Mouse (Mus musculus) bone marrow macrophage, adult 2 months (primary cell): ENCODE data around the gene Pls1. TPM values are rescaled to one million over a fixed set of nuclear protein-coding genes. Genes with fewer than 3 reads are reported as not detected.

Experiments
- H3K27ac ChIP-seq: 2 replicates; pipeline ENCODE4 v1.5.1; 2012; ENCODE audit warnings: low read depth, low read length; ENCODE audit not compliant: insufficient read depth
- H3K4me1 ChIP-seq: 2 replicates; pipeline ENCODE4 v1.6.1; 2012; ENCODE audit warnings: low read length; ENCODE audit not compliant: control insufficient read depth, insufficient read depth
- H3K4me3 ChIP-seq: 2 replicates; pipeline ENCODE4 v1.5.1; 2012; ENCODE audit warnings: mild to moderate bottlenecking, low read length, moderate library complexity; ENCODE audit not compliant: insufficient read depth
- CTCF ChIP-seq: IDR thresholded peaks from 2 replicates; pipeline ENCODE4 v1.5.1; 2012; ENCODE audit warnings: low read depth, mild to moderate bottlenecking, low read length, moderate library complexity
- POLR2A ChIP-seq: IDR thresholded peaks from 2 replicates; pipeline ENCODE4 v1.6.1; 2012; ENCODE audit warnings: mild to moderate bottlenecking, low read depth, low read length, borderline replicate concordance
- polyA plus RNA-seq: library from polyadenylated mRNA; stranded (reverse); fragments of >200 nt; gene quantifications from 2 replicates; pipeline ENCODE4 v1.2.4, GENCODE M21; 2012; ENCODE audit not compliant: missing spikeins, insufficient read depth, insufficient read length

Pls1 gene
- polyA plus RNA-seq, 1 experiment: not detected

DNA sequence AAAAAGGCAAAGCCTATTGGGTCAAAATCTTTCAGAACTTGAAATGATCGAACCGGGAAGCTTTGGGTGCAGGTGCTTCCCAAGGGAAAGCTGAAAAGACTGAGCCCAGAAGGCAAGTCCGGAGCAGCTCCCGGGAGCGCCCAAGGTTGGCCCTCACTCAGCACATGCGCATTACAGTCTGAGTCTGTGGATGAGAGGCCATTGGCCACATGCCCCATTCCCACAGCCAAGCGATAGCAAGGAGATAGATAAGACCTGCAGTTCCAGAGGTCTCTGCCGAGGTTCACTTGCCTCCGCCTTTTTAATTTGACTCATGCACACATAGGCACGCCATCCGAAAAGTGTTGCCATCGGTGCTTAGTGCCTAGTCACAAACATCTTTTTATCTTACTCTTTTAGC, 39.7 kb downstream of the Pls1 start:
- no peaks in the 10 kb centered on the region for H3K4me1 ChIP-seq
- H3K27ac ChIP-seq: no peak overlapping the region
- no peak for TF ChIP-seq CTCF
- no peak for TF ChIP-seq POLR2A
- H3K4me3 ChIP-seq: no peak overlapping the region

DNA sequence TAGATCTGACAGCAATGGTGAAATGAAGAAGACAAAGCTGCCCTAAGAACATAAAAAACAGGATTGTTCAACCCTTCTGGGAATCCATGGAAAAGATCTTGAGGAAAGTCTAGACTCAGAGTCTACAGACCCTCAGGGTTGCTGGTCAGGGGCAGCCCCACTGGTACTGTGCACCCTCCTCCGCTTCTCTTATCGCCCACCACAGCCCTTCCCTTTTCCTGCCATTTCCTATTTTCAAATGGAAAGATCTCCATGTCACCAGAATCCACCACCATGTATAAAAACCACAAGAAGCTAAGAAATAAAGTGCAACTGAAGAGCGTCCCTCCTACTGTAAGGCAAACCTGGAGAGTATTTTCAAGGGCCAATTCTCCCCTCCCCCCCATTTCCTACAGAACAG, 41.3 kb downstream of the Pls1 start:
- TF ChIP-seq POLR2A: no peak
- no peak for TF ChIP-seq CTCF
- H3K4me3 ChIP-seq: no peak overlapping the region
- no peak overlapping the region for H3K27ac ChIP-seq
- H3K4me1 ChIP-seq: no peaks in the 10 kb centered on the region

DNA sequence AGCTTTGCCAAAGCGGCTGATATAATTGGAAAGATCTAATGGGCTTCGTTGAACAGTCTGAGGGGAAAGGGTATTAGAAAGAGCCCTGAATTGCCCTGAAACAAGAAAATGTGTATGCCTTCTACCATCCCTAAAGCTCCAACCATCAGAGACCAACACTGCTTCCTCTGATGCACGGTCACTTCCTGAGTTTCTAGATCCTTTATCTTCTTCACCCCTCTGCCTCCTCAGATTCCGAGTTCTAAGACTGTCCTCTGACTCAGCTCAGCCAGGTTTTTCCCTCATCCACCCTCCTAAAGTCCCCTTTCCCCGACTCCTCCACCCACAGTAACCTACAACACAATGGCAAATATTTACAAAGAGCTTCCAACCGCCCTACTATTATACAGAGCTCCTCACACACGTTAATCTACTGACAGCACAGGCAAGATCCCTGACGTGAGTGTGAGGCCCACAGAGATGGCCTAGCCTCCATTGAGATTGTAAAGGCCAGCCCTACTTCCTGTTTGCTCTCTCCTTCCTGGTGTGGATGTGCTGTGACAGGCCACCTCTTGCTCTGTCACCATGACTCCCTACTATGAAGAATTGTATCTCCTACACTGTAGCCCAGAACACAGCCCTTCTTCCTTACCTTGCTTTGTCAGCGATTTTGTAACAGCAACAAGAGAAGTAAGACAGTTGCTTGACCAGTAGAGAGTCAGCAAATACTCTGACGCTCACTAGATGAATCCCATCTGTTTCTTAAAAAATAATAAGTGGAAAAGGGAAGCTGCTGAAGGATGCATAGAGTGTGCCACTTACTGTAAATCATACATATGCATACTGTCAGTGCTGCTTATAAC, 43.3 kb downstream of the Pls1 start:
- no peaks in the 10 kb centered on the region for H3K4me1 ChIP-seq
- no peak overlapping the region for H3K27ac ChIP-seq

DNA sequence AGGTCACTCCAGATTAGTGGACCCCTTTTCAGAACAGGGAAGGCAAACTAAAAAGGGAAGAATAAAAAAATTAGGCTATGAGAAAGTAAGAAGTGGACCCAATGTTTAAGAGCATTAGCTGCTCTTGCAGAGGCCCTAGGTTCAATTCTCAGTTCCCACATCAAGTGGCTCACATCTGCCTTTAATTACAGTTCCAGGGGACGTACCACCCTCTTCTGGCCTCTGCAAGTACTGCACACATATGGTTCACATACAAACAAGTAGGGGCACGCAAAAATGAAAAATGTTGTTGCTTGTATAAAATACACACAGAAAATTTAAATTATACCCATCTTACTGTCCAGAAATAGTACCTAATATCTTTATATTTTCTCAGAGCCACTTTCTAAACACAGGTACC, 48.8 kb downstream of the Pls1 start:
- TF ChIP-seq POLR2A: no peak
- H3K4me1 ChIP-seq: no peaks in the 10 kb centered on the region
- H3K27ac ChIP-seq: no peak overlapping the region
- H3K4me3 ChIP-seq: no peak overlapping the region

More for the DNA sequence above, 43.3 kb downstream of the Pls1 start:
- no peak overlapping the region for H3K4me3 ChIP-seq
- TF ChIP-seq CTCF: no peak
- no peak for TF ChIP-seq POLR2A

DNA sequence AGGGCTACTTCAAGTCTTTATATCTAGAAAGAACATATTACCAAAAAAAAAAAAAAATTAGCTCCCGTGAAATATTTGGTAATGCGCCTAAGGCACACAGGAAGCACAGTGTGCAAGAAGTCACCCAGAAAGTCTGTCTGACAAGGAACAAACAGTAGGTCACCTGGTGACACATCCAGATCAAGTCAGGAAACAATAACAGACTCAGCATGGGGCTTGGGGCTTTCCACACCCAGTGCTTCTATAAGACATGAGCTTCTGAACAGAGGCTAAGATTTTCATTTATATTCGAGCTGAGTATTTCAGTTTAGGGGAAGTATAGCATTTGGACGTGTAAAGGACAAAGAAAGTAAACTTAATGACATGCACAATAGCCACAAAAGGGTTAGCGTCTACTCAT, 49.3 kb downstream of the Pls1 start:
- TF ChIP-seq POLR2A (no peak), CTCF (no peak)
- Histone ChIP-seq H3K4me3 (no peak overlapping the region), H3K27ac (no peak overlapping the region), H3K4me1 (no peaks in the 10 kb centered on the region)

DNA sequence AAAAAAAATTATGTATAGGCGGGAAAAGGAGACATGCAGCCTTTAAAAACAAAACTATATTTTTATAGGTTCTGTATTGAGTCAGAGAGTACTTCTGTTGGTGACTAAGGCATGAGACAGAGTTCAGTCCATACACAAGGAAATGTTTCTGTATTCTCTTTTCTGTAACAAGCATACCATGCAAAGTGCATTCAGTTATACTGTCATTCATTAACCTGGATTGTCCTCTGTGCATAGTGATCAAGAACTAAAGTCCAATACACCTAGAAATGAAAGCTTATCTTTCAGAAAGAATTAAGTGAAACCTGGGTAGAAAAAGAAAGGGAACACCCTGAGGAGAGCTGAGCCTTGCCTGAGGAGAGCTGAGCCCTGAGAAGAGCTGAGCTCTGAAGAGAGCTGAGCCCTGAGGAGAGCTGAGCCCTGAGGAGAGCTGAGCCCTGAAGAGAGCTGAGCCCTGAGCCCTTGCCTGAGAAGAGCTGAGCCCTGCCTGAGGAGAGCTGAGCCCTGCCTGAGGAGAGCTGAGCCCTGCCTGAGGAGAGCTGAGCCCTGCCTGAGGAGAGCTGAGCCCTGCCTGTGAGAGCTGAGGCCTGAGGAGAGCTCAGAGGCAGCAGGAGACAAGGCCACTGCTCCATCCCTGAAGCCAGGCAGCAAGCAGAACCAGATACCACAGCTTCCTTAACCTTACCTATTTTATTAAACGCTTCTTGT, 49.9 kb downstream of the Pls1 start:
- no peak overlapping the region for H3K27ac ChIP-seq
- TF ChIP-seq CTCF (no peak), POLR2A (no peak)
- H3K4me1 ChIP-seq: no peaks in the 10 kb centered on the region
- H3K4me3 ChIP-seq: no peak overlapping the region

DNA sequence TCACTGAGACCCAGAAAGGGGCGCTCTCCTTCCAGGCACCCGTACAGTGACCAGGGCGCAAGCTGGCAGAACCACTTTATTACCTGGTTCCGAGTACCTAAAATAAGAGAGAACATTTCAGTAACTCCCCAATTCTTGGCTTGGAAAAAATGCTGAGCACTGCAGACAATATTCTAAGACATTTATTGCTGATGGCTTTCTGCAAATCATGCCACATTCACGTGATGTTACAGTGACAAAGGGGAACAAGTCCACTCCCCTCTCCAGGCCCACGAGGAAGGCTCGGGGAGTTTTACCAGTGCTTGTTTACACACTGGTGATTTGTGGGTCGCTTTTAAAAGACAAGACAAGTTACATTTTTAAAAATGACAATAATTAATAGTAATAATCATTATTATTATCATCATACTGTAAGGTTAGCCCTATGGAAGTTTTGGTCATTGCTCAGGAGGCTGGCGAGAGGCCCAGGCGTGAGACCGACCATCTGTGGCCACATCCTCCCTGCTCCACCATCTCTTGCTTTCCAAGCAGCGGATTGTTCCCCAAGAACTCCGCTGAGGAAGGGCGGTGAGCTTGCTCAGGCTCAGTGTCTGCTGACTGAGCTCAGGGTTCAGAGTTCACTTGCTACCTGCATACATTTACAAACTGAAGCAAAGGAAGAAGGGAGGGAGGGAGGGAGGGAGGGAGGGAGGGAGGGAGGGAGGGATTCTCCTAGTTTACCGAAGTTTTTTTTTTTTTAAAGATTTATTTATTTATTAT, 50.9 kb downstream of the Pls1 start:
- no peak for TF ChIP-seq CTCF
- no peak for TF ChIP-seq POLR2A
- no peak overlapping the region for H3K4me3 ChIP-seq
- no peaks in the 10 kb centered on the region for H3K4me1 ChIP-seq
- H3K27ac ChIP-seq: no peak overlapping the region

DNA sequence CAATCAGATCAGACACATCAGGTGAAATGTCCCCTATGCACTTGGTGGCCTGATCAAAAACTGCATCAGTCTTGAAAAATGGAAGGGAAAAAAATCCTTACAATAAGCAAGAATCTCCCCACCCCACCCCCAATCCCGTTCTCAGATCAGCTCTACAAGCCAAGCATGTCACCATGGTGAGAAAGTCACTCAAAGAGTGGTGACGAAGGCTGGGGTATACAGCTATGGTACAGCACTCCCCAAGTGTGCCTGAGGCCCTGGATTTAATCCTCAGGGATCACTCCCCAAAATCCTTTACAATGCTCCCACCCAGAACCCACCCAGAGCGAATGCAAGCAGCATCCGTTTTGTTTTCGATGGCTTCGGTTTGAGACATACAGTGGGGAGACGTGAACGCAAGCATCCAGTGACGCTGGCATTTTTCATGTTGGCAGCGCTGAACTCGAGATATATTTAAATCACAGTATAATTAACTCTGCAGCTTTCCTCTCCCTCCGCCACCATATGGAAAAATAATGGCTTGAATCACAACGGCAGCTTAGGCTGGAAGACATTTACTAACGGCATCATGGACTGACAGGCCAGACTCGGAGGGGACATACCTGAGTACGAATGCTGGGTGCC, 60.1 kb downstream of the Pls1 start:
- Histone ChIP-seq H3K27ac (no peak overlapping the region), H3K4me1 (no peaks in the 10 kb centered on the region), H3K4me3 (no peak overlapping the region)
- no peak for TF ChIP-seq CTCF
- no peak for TF ChIP-seq POLR2A

DNA sequence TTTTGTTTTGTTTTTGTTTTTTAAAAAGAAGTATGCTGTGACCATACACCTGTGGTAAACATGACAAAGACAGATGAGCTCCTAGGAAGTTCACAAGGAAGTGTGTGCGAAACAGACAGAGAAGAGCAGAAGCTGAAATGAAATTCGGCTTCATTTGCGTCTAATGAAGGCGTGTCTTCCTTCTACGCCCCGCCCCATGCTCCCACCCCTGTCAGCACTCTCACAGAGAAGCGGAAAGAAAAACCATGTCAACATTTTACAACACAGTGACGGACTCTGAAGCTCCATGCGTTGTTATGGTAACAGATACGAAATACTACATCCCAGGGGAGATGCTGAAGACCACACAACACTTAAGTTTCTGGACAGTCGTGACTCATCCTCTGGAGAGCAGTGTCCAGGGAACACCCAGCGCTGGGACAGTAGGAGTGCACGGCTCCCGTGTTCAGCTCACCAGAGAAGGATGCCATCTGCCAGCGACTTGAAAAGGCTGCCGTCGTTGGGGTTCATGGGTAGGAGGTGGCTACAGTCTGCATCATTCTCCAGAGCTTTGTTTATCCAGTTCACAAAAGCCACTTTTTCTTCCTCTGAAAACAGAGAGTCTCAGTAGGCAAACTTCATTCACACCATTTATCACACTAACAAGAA, 61.3 kb downstream of the Pls1 start:
- no peak for TF ChIP-seq POLR2A
- no peak for TF ChIP-seq CTCF
- no peak overlapping the region for H3K27ac ChIP-seq
- no peak overlapping the region for H3K4me3 ChIP-seq
- H3K4me1 ChIP-seq: no peaks in the 10 kb centered on the region
